Mouse (Mus musculus): ENCODE results near the gene Zfr. TPM values are rescaled to one million over a fixed set of nuclear protein-coding genes. Genes with fewer than 3 reads are reported as not detected.
"Not testable (repeated sequence)": the region's sequence is repeated elsewhere in the genome, so short reads cannot be mapped to it uniquely, and the experiment has no call there.

The Zfr gene
- total RNA-seq, 2 experiments from 2014 or later: 45.5 to 80.1 TPM

DNA sequence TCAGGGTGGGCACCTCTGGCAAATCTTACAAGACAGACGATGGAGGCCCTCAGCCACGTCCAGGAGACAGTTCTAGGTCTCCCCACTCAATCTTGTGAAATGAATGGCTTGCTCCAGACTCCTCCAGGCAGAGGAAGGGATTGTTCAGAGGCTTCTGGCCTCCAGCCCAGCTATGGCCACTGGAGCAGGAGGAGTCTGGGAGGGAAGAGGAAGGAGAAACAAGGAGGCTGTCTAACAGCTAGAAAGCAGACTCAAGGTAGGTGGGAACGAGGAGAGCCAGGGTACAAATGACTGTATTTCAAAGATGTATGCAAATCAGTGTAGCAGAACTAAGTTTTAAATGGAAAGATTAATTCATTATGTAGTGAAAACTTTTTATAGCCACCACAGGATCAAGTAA, 13.9 kb upstream of the Zfr start:
- ATAC-seq (replicated peaks; ENCODE audit: low FRiP score, poor library complexity, severe bottlenecking): no peak

DNA sequence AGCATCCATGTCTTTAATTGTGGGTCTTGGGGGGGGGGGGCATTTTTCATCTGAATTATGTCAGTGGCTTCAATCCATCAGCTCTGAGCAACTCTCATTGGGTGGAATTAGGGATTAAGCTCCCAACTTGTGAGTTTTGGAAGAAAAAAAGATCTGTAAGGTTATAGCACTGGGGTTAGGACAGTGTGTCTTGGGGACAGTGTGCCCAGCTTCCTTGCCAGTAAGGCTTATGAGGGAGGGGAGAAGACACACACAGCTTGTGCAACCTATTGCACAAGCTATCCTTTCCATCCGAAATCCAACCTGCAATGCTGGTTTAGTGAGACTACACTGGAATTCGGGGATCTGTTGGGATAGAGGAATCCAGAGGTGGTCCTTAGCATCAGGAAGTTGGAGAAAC, 12.8 kb upstream of the Zfr start:
- no peak for ATAC-seq (replicated peaks; ENCODE audit: low FRiP score, poor library complexity, severe bottlenecking)

DNA sequence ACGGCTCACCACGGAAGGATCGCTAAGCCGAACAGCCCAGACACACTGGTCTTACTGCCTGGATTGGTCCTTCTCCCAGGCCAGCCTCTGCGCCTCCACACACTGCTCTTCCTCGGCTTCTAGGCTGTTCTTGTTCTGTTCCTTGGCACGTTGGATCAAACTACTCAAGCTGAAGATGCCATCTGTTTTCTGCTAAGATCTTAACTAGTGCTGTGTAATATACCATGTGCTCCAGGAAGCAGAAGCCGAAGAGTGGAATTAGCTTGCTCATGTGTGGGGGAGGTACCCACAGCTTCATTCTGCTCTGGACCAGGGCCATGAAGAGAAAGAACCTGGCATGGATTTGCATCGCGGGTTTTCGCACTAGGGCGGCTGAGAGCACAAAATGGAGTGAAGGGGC, 11.2 kb upstream of the Zfr start:
- ATAC-seq (replicated peaks; ENCODE audit: low FRiP score, poor library complexity, severe bottlenecking): no peak

DNA sequence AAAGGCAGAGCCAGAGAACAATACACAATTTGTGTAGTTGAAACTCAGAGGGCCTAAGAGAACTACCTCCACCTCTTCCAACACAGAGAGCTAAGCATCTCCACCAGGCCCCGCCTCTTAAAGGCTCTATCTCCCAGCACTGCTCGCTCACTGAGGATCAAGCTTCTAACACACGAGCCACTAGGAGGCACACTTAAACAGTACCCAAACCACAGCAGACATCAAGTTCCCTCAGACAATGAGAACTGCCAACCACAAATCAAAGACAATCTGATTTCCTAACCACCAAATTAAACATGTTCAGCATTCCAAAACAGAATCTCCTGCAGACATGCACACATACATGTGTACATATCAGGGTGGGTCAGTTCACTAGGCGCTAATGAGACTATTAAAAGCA, 9.4 kb upstream of the Zfr start:
- ATAC-seq (replicated peaks; ENCODE audit: low FRiP score, poor library complexity, severe bottlenecking): no peak

DNA sequence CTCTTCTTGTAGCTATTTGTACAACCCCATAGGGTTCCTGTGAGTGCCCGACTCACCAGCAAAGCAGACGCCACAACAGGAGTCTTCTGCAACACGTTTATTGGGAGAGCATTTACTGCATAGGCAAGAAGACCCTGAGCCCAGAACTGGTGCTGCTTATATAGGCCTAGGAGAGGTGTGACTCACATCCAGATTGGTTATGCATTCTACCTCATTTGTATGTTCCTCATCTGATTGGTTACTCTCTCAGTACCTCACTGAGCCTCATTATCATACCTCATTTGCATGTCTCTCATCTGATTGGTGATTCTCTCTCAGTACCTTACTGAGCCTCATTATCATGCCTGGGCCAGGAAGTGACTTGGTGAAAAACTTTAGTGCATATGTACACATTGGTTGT, 8.7 kb upstream of the Zfr start:
- ATAC-seq (replicated peaks; ENCODE audit: low FRiP score, poor library complexity, severe bottlenecking): not testable (repeated sequence)

DNA sequence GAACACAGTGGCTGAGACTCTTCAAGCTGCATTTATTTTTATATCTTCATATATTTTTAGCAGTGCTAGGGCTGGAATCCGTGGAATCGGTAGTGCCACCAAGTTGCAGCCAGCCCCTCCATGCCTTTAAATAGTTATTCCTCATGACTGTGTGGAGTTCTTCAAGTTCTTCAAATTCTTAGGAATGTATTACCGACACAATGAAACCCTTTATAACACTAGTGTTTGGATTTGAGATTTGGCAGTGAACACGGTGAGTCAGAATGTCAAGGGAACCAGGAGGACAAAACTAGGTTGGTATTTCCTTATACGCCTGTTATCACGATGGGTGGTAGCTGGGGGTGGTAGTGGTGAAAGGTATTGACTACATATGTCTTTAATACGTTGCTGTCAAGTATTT, 6.4 kb upstream of the Zfr start:
- no peak for ATAC-seq (replicated peaks; ENCODE audit: low FRiP score, poor library complexity, severe bottlenecking)

DNA sequence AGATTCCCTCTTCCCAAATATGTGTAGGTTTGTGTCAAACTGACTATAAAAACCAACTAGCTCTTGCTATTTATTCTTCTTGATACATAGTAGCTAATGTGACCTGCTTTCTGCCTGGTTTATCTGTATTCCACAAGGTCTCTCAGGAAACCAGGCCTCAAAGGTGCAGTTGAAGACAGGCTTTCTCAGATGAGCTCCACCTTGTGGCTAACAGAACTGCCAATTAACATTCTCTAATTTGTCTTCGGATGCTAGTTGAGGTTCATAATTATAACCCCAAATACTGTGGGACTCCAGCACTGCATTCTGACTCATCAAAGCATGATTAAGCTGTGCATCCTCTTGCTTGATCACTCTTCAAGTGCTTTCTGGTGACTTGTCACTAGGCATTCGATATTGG, 4.2 kb upstream of the Zfr start:
- no peak for ATAC-seq (replicated peaks; ENCODE audit: low FRiP score, poor library complexity, severe bottlenecking)

DNA sequence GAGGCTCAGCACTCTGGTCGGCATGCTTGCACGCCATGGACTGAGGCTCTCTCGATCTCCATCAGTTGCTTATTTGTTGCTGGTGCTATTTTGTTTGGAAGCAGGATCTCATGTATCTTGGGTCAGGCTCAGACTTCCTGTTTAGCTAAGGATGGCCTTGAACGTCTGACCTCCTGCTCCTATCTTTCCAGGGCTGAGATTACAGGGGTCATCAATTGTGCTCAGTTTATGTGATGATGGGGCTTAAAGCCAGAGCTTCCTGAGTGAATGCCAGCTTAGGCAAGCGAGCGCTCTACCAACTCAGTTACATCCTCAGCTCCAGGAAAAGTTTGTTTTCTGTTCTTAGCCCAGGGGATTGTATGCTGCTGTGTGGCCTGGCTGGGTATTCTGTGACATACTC, 3.1 kb upstream of the Zfr start:
- no peak for ATAC-seq (replicated peaks; ENCODE audit: low FRiP score, poor library complexity, severe bottlenecking)

DNA sequence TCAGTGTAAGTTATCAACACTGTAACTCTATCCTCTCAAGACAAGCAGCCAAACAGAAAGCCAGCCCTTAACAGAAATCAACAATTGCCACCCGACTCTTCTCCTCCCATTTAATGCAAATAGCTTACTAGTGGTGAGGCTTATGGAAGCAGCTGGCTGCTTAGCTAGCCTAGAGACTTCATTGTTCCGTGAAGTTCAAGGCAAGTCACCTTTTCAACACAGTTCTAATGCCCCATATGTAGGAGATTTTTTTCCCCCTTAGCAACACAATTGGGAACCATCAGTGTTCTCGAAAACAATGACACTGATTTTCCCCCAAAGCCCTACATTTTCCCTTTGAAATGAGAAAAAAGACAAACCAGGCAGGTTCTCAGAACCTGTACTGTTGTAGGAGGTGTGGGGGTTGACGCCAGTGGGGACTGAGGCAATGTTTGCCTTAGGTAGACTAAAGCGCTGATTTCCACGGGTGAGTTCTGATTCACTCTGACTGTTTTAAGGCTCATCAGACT, 1.9 kb upstream of the Zfr start:
- no peak for ATAC-seq (replicated peaks; ENCODE audit: low FRiP score, poor library complexity, severe bottlenecking)

DNA sequence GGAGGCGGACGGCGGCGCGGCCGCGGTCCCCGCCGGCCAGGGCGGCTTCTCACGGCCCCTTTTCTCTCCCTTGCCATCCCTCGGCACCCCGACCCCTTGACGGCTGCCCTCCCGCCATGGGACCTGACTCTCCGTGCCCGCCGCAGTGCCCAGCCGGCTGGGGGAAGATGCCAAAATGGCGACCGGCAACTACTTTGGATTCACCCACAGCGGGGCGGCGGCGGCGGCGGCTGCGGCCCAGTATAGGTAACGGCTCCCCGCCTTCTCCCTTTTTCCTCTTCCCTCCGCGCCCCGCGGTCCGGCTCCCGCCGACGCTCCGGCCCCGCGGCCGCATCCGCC, 431 bp downstream of the Zfr start:
- ATAC-seq (replicated peaks; ENCODE audit: low FRiP score, poor library complexity, severe bottlenecking): no peak

DNA sequence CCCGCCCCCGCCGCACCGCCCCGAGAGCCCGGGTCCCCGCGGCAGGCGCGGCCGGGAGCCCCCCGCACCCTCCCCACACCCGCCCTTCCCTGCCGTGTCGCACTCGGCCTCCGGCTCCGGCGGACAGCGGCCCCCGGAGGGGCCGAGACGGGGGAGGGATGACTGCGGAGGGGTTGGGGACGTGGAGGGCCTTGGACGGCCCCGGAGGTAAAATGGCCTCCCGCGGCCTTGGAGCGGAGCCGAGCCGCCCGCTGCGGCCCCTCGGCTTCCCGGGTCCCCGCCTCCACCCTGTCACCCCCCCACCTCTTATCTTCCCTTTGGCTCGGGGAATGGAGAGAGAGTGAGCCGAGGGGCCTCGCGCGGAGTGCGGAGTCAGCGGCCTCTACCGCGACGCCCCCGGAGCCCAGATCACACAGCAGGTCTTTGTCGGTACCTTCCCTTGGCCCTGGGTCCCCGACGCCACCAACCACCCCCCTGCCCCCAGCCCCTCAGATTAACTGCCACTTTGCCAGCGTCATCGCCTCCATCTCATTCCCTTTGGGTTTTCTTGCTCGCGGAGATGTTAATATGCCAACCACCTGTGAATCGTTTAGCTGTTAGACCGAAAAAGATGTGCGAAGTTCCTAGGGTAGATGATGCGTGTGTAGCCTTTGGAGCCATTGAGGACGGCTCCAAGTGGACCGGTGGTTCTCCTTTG, 949 bp downstream of the Zfr start:
- peak; percentile 58 for ATAC-seq (replicated peaks; ENCODE audit: low FRiP score, poor library complexity, severe bottlenecking)

DNA sequence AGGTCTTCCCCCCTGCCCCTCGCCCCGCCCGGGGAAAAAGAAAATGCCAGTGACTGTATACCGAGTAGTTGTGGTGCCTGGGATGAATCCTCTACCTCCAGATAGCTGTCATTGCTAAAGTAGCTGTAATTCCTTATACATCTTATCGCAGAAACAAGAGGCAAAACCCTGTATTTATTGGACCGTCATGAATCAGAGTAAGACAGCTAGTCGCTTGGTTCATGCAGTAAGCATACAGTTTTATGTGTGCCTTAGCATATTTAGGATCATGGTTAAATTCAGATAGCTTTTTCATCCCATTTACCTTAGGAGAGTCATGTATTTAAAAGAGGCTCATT, 1.5 kb downstream of the Zfr start:
- ATAC-seq (replicated peaks; ENCODE audit: low FRiP score, poor library complexity, severe bottlenecking): no peak

DNA sequence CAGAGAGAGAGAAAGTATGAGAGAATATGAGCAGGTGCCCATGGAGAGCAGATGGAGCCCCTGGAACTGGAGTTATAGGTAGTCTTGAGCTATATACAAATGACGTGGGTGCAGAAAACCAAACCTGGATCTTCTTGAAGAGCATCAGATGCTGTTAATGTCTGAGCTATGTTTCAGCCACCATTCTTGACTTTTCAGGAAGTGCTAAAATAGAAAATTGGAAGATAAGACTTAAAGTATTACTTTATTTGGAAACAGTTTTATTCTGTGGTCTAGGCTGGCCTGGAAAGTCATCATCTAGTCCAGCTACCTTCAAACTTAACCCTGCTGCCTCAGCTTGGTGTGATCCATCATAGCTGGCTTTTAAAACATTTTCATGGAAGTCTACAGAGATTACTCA, 7.3 kb downstream of the Zfr start:
- no peak for ATAC-seq (replicated peaks; ENCODE audit: low FRiP score, poor library complexity, severe bottlenecking)

DNA sequence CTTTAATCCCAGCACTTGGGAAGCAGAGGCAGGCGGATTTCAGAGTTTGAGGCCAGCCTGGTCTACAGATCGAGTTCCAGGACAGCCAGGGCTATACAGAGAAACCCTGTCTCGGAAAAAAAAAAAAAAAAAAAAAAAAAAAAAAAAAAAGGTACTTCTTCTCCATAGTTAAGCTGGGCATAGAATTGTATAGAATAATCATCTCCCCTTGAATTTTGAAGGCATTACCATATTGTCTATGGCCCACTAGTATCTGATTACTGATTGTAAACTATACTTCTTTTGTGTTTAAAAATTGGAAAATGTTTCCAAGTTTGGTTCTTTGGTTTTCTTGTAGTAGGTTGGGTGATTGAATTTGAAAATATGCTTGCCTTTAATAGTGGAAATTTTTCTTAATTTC, 13.2 kb downstream of the Zfr start:
- ATAC-seq (replicated peaks; ENCODE audit: low FRiP score, poor library complexity, severe bottlenecking): not testable (repeated sequence)

DNA sequence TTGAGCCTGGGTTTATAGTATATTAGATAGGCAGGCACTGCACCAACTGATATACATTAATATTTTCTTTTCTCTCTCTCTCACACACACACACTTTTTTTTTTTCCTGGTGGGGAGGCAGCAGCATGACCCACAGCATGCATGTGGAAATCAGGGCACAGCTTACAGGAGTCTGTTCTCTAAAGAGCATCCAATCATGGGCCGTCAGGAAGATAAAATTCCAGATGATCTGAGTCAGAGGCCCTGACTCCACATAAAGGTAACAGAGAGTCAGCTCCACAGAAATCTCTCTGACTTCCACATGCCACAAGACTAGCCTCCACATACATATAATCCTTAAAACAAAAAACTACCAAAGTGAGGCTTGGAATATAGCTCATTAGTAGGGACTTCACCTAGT, 16.9 kb downstream of the Zfr start:
- no peak for ATAC-seq (replicated peaks; ENCODE audit: low FRiP score, poor library complexity, severe bottlenecking)

DNA sequence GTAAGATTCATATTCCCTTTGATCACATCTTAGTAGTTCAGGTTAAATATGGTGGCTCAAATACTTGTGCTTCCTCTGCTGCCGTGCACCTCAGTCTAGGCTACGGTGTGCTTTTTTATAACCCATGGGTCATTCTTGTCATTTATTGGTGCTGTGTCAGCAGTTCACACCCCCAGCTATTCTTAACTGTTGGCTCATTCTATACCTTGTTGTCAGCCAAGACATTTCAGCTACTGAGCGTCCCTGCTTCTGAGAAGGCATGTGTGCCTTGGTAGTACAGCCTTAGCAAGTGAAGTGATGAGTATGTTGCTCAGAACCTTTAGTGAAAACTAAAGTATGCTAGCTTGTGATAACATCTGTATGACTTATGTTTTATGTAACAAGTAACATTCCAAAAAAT, 17.7 kb downstream of the Zfr start:
- ATAC-seq (replicated peaks; ENCODE audit: low FRiP score, poor library complexity, severe bottlenecking): no peak

DNA sequence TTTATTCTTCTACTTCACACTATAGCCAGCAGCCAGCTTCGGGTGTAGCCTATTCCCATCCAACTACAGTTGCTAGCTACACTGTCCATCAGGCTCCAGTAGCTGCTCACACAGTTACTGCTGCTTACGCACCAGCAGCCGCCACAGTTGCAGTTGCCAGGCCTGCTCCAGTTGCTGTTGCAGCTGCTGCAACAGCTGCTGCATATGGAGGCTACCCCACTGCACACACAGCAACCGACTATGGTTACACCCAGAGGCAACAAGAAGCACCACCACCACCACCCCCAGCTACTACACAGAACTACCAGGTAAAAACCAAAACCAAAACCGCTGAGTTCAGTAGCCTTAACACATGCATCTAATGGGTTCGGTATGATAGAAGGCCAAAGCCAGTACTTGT, 18.7 kb downstream of the Zfr start:
- no peak for ATAC-seq (replicated peaks; ENCODE audit: low FRiP score, poor library complexity, severe bottlenecking)

DNA sequence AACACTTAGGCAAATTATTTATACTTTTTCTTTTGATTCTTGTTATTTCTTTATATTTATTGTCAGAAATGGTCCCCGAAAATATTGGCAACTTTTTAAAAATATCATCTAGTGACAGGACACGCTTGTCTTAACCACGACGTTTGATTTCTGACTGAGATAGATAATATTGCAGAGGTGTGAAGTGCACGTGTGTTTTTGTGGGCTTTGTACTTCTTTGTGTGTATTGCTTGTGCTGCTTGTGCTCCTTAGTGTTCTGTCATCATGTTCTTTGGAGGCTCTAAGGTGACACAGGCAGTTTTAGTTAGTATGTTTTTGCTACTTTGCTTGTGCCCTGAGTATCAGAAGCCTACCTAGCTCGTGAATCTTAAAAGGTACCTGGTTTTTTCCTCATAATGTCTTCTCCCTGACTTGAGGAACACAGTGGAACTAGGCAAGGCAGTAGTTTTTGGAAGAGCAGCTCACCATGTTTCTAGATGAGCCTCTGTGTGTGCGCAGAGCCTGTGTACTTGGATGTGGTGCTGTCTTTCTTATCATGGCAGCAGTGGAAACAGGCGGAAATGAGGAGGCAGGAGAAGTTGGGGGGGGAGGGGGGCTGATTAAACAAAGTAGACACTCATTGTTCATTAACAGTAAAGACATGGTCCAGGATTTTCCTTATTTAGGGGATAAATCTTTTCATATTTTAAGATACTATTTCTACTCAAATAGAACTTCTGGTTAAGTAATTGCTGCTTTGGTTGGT, 23.5 kb downstream of the Zfr start:
- no peak for ATAC-seq (replicated peaks; ENCODE audit: low FRiP score, poor library complexity, severe bottlenecking)

DNA sequence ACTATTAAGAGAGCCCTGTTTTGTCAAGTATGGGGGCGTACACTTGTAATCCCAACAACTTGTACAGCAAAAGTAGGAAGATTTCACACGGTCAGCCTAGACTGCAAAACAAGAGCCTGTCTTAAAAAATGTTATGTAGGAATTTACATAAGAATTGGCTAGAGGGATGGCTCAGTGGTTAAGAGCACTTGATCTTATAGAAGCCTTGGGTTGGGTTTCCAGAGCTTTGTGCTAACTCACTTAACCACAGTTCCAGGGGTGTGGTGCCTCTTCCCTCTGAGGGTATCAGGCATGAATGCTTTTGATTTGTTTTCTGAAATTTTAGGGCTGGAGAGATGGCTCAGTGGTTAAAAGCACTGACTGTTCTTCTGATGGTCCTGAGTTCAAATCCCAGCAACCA, 29.8 kb downstream of the Zfr start:
- no peak for ATAC-seq (replicated peaks; ENCODE audit: low FRiP score, poor library complexity, severe bottlenecking)

DNA sequence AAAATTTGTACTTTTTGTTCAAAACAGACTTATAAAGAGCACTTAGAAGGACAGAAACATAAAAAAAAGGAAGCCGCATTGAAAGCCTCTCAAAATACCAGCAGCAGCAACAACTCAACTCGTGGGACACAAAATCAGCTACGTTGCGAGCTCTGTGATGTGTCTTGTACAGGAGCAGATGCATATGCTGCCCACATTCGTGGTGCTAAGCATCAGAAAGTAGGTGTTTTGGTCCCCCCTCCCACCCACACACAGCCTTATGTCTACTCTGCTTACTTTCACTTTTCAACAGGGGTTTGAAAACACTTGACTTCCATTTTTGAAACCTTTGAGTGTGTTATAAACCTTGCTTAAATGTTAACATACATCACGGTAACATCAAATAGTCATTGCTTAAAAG, 31.9 kb downstream of the Zfr start:
- no peak for ATAC-seq (replicated peaks; ENCODE audit: low FRiP score, poor library complexity, severe bottlenecking)

DNA sequence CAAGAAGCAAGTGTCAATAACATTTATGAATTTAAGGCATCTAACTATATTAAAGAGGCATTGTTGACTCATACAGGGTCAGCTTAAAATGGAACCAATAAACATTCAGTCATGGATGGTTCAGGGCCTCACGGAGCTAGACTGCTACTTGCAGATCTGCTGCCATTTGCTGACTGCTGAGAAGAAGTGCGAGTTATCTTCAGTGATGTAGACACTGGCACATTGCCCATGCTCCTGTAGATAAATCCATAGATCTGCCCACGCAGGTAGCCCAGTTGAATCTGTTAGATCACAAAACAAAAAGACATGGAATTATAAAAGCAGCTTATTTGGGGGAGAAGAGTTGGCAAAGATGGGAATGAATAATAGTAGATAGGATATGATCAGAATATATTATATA, 36.1 kb downstream of the Zfr start:
- ATAC-seq (replicated peaks; ENCODE audit: low FRiP score, poor library complexity, severe bottlenecking): no peak

DNA sequence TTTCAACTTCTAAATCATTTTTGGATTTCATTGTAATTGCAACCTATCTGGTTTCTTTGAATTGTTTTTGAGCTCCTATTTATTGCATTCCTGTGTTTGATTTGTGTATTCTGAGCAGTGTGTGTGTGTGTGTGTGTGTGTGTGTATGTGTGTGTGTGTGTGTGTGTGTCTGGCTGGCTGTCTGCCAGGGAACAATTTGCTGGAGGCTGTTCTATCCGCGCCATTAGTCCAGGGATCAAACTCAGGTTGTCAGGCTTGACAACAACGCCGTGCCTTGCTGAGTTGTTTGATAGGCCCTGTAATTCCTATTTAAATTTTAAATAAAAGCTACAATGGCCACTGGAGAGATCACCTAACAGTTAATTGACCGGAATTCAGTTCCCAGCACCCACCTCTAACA, 60.5 kb downstream of the Zfr start:
- no peak for ATAC-seq (replicated peaks; ENCODE audit: low FRiP score, poor library complexity, severe bottlenecking)

Data from erythroid progenitor cell, adult 5-6 weeks (primary cell).